Mouse (Mus musculus) limb, embryonic 12.5 days (tissue): ENCODE measurements around the gene Wbp1l. TPM values are rescaled to one million over a fixed set of nuclear protein-coding genes. Genes with fewer than 3 reads are reported as not detected.

Experiments
- ATAC-seq: fragments of 200-750 bp; cut with Nextera tagmentation; 2 replicates; pipeline ENCODE4 v1.8.0; 2017; ENCODE audit warnings: low read depth, moderate TSS enrichment; ENCODE audit not compliant: insufficient number of reproducible peaks, insufficient read depth, low FRiP score, low TSS enrichment
- H3K27ac ChIP-seq: fragments of 300-500 bp; sonication (generic); 2 replicates; pipeline ENCODE4 v1.5.1; 2016; ENCODE audit warnings: mild to moderate bottlenecking, moderate library complexity
- H3K27me3 ChIP-seq: fragments of 300-500 bp; sonication (generic); 2 replicates; pipeline ENCODE4 v1.6.1; 2016; ENCODE audit warnings: mild to moderate bottlenecking, moderate library complexity
- H3K36me3 ChIP-seq: fragments of 300-500 bp; sonication (generic); 2 replicates; pipeline ENCODE4 v1.6.1; 2016; ENCODE audit warnings: mild to moderate bottlenecking, moderate library complexity
- H3K4me1 ChIP-seq: fragments of 300-500 bp; sonication (generic); replicated peaks from 2 replicates; pipeline ENCODE4 v1.6.1; 2016
- H3K4me2 ChIP-seq: fragments of 300-500 bp; sonication (generic); 2 replicates; pipeline ENCODE4 v1.6.1; 2016; ENCODE audit warnings: mild to moderate bottlenecking, moderate library complexity
- H3K4me3 ChIP-seq: fragments of 300-500 bp; sonication (generic); replicated peaks from 2 replicates; pipeline ENCODE4 v1.5.1; 2016; ENCODE audit warnings: mild to moderate bottlenecking
- H3K9ac ChIP-seq: fragments of 300-500 bp; sonication (generic); replicated peaks from 2 replicates; pipeline ENCODE4 v1.6.1; 2016; ENCODE audit warnings: mild to moderate bottlenecking, moderate library complexity
- H3K9me3 ChIP-seq: fragments of 300-500 bp; sonication (generic); 2 replicates; pipeline ENCODE4 v1.6.1; 2016; ENCODE audit warnings: mild to moderate bottlenecking, moderate library complexity
- WGBS: fragments of 180-500 bp; shearing (Covaris S2); methylation state at CpG from one replicate; pipeline ENCODE4 v1.1.7; 2016; 5-methylcytosine and 5-hydroxymethylcytosine counted together
- polyA plus RNA-seq: library from polyadenylated mRNA; unstranded; fragments of >200 nt; fragmentation: Nextera tagmentation; extraction: Ambion mirVana; gene quantifications from 2 replicates; pipeline ENCODE4 v1.2.1, GENCODE M21; 2016

Gene Wbp1l
- polyA plus RNA-seq, 1 experiment from 2014 or later: 48.6 TPM

- H3K4me3 ChIP-seq: no peak overlapping the region
- H3K4me1 ChIP-seq: peaks cover 4% of the 10 kb centered on the region
- WGBS: 81% methylated on average over 6 of the region's 6 CpGs
- no peak for ATAC-seq
- no peak overlapping the region for H3K4me2 ChIP-seq
- no peaks in the 10 kb centered on the region; the same call in 1 of the 2 replicates for H3K27me3 ChIP-seq
- 0 out of 2 replicates have a peak, but pooled peaks cover 3% of the 10 kb centered on the region for H3K36me3 ChIP-seq
- H3K27ac ChIP-seq: no peak overlapping the region
- H3K9me3 ChIP-seq: no peaks in the 10 kb centered on the region
- H3K9ac ChIP-seq: no peak overlapping the region
Measured at GRCm38 (mm10) chr19:46662784-46663183, 63.9 kb downstream of the Wbp1l start.

- no peak overlapping the region for H3K9ac ChIP-seq
Measured at GRCm38 (mm10) chr19:46665474-46665873, 66.6 kb downstream of the Wbp1l start.

GRCm38 (mm10) chr19:46667300-46667699, 68.4 kb downstream of the Wbp1l start:
- H3K4me2 ChIP-seq: no peak overlapping the region
- H3K4me1 ChIP-seq: no peaks in the 10 kb centered on the region
- H3K27ac ChIP-seq: no peak overlapping the region
- H3K9ac ChIP-seq: no peak overlapping the region
- WGBS: 44% methylated on average over 11 of the region's 11 CpGs
- H3K36me3 ChIP-seq: no peaks in the 10 kb centered on the region
- no peak for ATAC-seq
- no peaks in the 10 kb centered on the region for H3K9me3 ChIP-seq
- no peak overlapping the region for H3K4me3 ChIP-seq
- peaks cover 9% of the 10 kb centered on the region; the same call in 1 of the 2 replicates for H3K27me3 ChIP-seq

More at GRCm38 (mm10) chr19:46665474-46665873, 66.6 kb downstream of the Wbp1l start:
- no peak overlapping the region for H3K27ac ChIP-seq
- no peak for ATAC-seq
- no peaks in the 10 kb centered on the region; the same call in 1 of the 2 replicates for H3K27me3 ChIP-seq
- H3K9me3 ChIP-seq: no peaks in the 10 kb centered on the region
- no peak overlapping the region for H3K4me3 ChIP-seq
- no peak overlapping the region for H3K4me2 ChIP-seq
- H3K36me3 ChIP-seq: no peaks in the 10 kb centered on the region
- peaks cover 4% of the 10 kb centered on the region for H3K4me1 ChIP-seq
- 66% methylated on average over 7 of the region's 7 CpGs for WGBS

GRCm38 (mm10) chr19:46668263-46668662, 69.4 kb downstream of the Wbp1l start:
- no peaks in the 10 kb centered on the region for H3K36me3 ChIP-seq
- H3K27me3 ChIP-seq: peaks cover 16% of the 10 kb centered on the region
- no peak overlapping the region for H3K9ac ChIP-seq
- no peak for ATAC-seq
- H3K9me3 ChIP-seq: no peaks in the 10 kb centered on the region
- H3K4me2 ChIP-seq: no peak overlapping the region
- H3K4me3 ChIP-seq: no peak overlapping the region
- no peaks in the 10 kb centered on the region for H3K4me1 ChIP-seq
- no peak overlapping the region for H3K27ac ChIP-seq
- 85% methylated on average over 10 of the region's 10 CpGs for WGBS

GRCm38 (mm10) chr19:46669802-46670201, 70.9 kb downstream of the Wbp1l start:
- H3K4me2 ChIP-seq: no peak overlapping the region
- H3K27me3 ChIP-seq: peaks cover 16% of the 10 kb centered on the region
- no peaks in the 10 kb centered on the region for H3K9me3 ChIP-seq
- no peak overlapping the region for H3K9ac ChIP-seq
- H3K27ac ChIP-seq: no peak overlapping the region
- no peak for ATAC-seq
- H3K4me1 ChIP-seq: no peaks in the 10 kb centered on the region
- no peak overlapping the region for H3K4me3 ChIP-seq
- WGBS: 85% methylated on average over 5 of the region's 5 CpGs
- H3K36me3 ChIP-seq: no peaks in the 10 kb centered on the region

- peaks cover 16% of the 10 kb centered on the region for H3K27me3 ChIP-seq
- WGBS: 23% methylated on average over 13 of the region's 13 CpGs
- ATAC-seq: no peak
Measured at GRCm38 (mm10) chr19:46670691-46671090, 71.8 kb downstream of the Wbp1l start.

GRCm38 (mm10) chr19:46672766-46673418, 74.0 kb downstream of the Wbp1l start, which contains the start of gene Cyp17a1:
Gene Cyp17a1 (minus strand): TSS chr19:46673172.
- Histone ChIP-seq H3K9me3 (no peaks in the 10 kb centered on the region), H3K27ac (no peak within 1 kb of the TSS), H3K4me3 (no peak within 1 kb of the TSS), H3K4me2 (no peak within 1 kb of the TSS), H3K36me3 (no peaks in the 10 kb centered on the region), H3K27me3 (peaks cover 16% of the 10 kb centered on the region; the same call in 1 of the 2 replicates), H3K9ac (no peak within 1 kb of the TSS), H3K4me1 (no peaks in the 10 kb centered on the region)
- WGBS: 64% methylated on average over 5 of the region's 5 CpGs
- ATAC-seq: no peak

More at GRCm38 (mm10) chr19:46670691-46671090, 71.8 kb downstream of the Wbp1l start:
- H3K4me2 ChIP-seq: no peak overlapping the region
- H3K9me3 ChIP-seq: no peaks in the 10 kb centered on the region
- no peak overlapping the region for H3K4me3 ChIP-seq
- no peak overlapping the region for H3K9ac ChIP-seq
- no peaks in the 10 kb centered on the region for H3K4me1 ChIP-seq
- H3K36me3 ChIP-seq: no peaks in the 10 kb centered on the region
- no peak overlapping the region for H3K27ac ChIP-seq

- H3K9ac ChIP-seq: no peak overlapping the region
- no peak for ATAC-seq
- no peaks in the 10 kb centered on the region for H3K4me1 ChIP-seq
- peaks cover 16% of the 10 kb centered on the region; the same call in 1 of the 2 replicates for H3K27me3 ChIP-seq
- H3K4me3 ChIP-seq: no peak overlapping the region
- no peaks in the 10 kb centered on the region for H3K36me3 ChIP-seq
- no peak overlapping the region for H3K27ac ChIP-seq
- WGBS: 74% methylated on average over 3 of the region's 3 CpGs
- no peaks in the 10 kb centered on the region for H3K9me3 ChIP-seq
- H3K4me2 ChIP-seq: no peak overlapping the region
Measured at GRCm38 (mm10) chr19:46675641-46676040, 76.8 kb downstream of the Wbp1l start.

GRCm38 (mm10) chr19:46679720-46680383, 81.0 kb downstream of the Wbp1l start:
- H3K27me3 ChIP-seq: no peaks in the 10 kb centered on the region
- H3K9ac ChIP-seq: no peak overlapping the region
- no peak overlapping the region for H3K27ac ChIP-seq
- H3K4me1 ChIP-seq: no peaks in the 10 kb centered on the region
- no peak for ATAC-seq
- no peak overlapping the region for H3K4me2 ChIP-seq
- H3K9me3 ChIP-seq: no peaks in the 10 kb centered on the region
- H3K36me3 ChIP-seq: no peaks in the 10 kb centered on the region
- WGBS: 65% methylated on average over 12 of the region's 12 CpGs
- H3K4me3 ChIP-seq: no peak overlapping the region

GRCm38 (mm10) chr19:46689460-46690372, 90.8 kb downstream of the Wbp1l start, which contains the start of gene Borcs7:
Gene Borcs7 (plus strand): TSS chr19:46689906.
- peak; percentile 83 for ATAC-seq
- peaks cover 8% of the 10 kb centered on the region; the same call in 1 of the 2 replicates for H3K4me1 ChIP-seq
- H3K4me3 ChIP-seq: peak within 1 kb of the TSS; percentile 50
- peak within 1 kb of the TSS; percentile 64 for H3K9ac ChIP-seq
- peaks cover 6% of the 10 kb centered on the region for H3K36me3 ChIP-seq
- no peaks in the 10 kb centered on the region for H3K27me3 ChIP-seq
- 3% methylated on average over 44 of the region's 44 CpGs for WGBS
- H3K4me2 ChIP-seq: peak within 1 kb of the TSS; percentile 61
- H3K27ac ChIP-seq: peak within 1 kb of the TSS; percentile 54; the same call in 1 of the 2 replicates
- no peaks in the 10 kb centered on the region for H3K9me3 ChIP-seq
